Comparison of ENCODE assay signal across 14 mouse cellular contexts in the genomic region with DNA sequence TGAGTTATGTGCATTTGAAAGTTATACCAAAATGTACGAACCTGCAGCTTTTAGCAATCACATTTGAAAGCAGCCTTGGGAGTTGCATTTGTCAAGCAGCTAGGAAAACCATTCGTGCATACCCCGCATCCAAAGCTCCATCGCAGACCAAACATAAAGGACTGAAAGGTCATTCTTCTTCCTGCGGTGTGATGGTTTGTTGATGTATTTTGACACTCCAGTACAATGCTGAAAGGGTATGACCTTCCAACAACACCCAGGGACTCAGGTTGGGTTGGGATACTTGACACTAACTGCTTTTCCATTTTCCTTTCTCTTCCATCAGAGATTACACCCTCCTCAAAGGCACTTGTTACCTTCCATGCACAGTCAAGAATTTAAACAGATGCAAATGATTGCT.
"Had no signal": no experiment of that assay in that cellular context is flagged by ENCODE, and none has a peak within 500 bp of the region (broad histone marks: within the 10 kb centered on the region; RNA-seq: fewer than 3 reads in every experiment).

No protein-coding gene starts in this region.

- H3K4me2 ChIP-seq: lung, embryonic 14.5 days; midbrain, embryonic 12.5 days; neural tube, embryonic 12.5 days; stomach, embryonic 15.5 days had no signal

- H3K9me3 ChIP-seq: midbrain, embryonic 10.5 days; midbrain, embryonic 12.5 days; neural tube, embryonic 12.5 days; stomach, embryonic 15.5 days had no signal

- H3K27ac ChIP-seq: midbrain, embryonic 10.5 days; midbrain, embryonic 12.5 days; neural tube, embryonic 12.5 days; stomach, embryonic 15.5 days; stomach, postnatal 0 days had no signal

- H3K4me1 ChIP-seq: midbrain, embryonic 10.5 days; stomach, embryonic 15.5 days had no signal

- H3K9ac ChIP-seq: lung, embryonic 14.5 days; midbrain, embryonic 12.5 days; neural tube, embryonic 12.5 days; stomach, embryonic 15.5 days had no signal

- H3K4me3 ChIP-seq: midbrain, embryonic 10.5 days; midbrain, embryonic 12.5 days; neural tube, embryonic 12.5 days; stomach, embryonic 15.5 days had no signal

- DNase-seq: lung, adult 18-20 months; lung, embryonic 14.5 days; lung, postnatal 10 days; lung, postnatal 4 days; midbrain, embryonic 14.5 days; right cerebral cortex, postnatal 14 days; thymus, adult 2 months; thymus, postnatal 25 days; thymus, postnatal 4 days had no signal

- H3K36me3 ChIP-seq: midbrain, embryonic 10.5 days; midbrain, embryonic 12.5 days; neural tube, embryonic 12.5 days; stomach, embryonic 15.5 days had no signal

- H3K27me3 ChIP-seq: midbrain, embryonic 12.5 days; neural tube, embryonic 12.5 days; stomach, embryonic 15.5 days had no signal
